ENCODE assay signal across 9 mouse cellular contexts in genomic region chr10:21883587-21883986, GRCm38 (mm10). TPM values are rescaled to one million over a fixed set of nuclear protein-coding genes. Genes with fewer than 3 reads are reported as not detected.
DNase-seq lines count a peak whose midpoint lies in the region; ATAC-seq and TF ChIP-seq lines count a peak whose summit lies in the region.
"Had no signal": no experiment of that assay in that cellular context is flagged by ENCODE, and none has a peak within 500 bp of the region (broad histone marks: within the 10 kb centered on the region; RNA-seq: fewer than 3 reads in every experiment).

No protein-coding gene starts in this region.

- no peak overlapping the region for H3K4me3 ChIP-seq in kidney, adult 2 months (ENCODE audit: insufficient read depth, low read depth, low read length)
- H3K4me3 ChIP-seq in forebrain, postnatal 0 days (ENCODE audit: low read depth, low read length) = peak overlapping the region; percentile 67

- peak overlapping the region; percentile 60 for H3K4me2 ChIP-seq in forebrain, postnatal 0 days (ENCODE audit: low read depth)

- WGBS in kidney, adult 2 months = 23% methylated on average over 12 of the region's 12 CpGs
- 8% methylated on average over 12 of the region's 12 CpGs for WGBS in forebrain, postnatal 0 days

- DNase-seq in kidney, adult 2 months = peak; percentile 13
- DNase-seq in kidney, adult 9 months = no peak
- peak; percentile 62 for DNase-seq in cerebellum, adult 8-10 months
- peak; percentile 27 for DNase-seq in forebrain, postnatal 0 days
- DNase-seq in left cerebral cortex, postnatal 36 days (ENCODE audit: low spot score in 2 of 2) = peak; percentile 36 to 43
- peak; percentile 70 for DNase-seq in retina, postnatal 1 day
- no peak for DNase-seq in liver
- no peak for DNase-seq in ovary, postnatal 14 days (ENCODE audit: low spot score)

- H3K27me3 ChIP-seq in kidney, adult 2 months (replicated peaks; ENCODE audit: control insufficient read depth, insufficient read depth, low read length) = no peaks in the 10 kb centered on the region
- H3K27me3 ChIP-seq in forebrain, postnatal 0 days (ENCODE audit: insufficient read depth, low read length) = no peaks in the 10 kb centered on the region

- no peaks in the 10 kb centered on the region for H3K9me3 ChIP-seq in forebrain, postnatal 0 days (ENCODE audit: low read length)
- H3K9me3 ChIP-seq: G1E had no signal

- peak overlapping the region; percentile 80 for H3K9ac ChIP-seq in forebrain, postnatal 0 days

- no peak overlapping the region for H3K27ac ChIP-seq in kidney, adult 2 months (ENCODE audit: insufficient read depth, low read depth, low read length)
- H3K27ac ChIP-seq in forebrain, postnatal 0 days (ENCODE audit: low read depth, low read length) = peak overlapping the region; percentile 92; the same call in 1 of the 2 replicates

- TF ChIP-seq POLR2A in kidney, adult 2 months (IDR thresholded peaks at IDR 0.05; ENCODE audit: low read depth, low read length) = no peak

- no peak for TF ChIP-seq CTCF in kidney, adult 2 months (conservative IDR thresholded peaks at IDR 0.05; ENCODE audit: insufficient read depth, insufficient read length, low read depth, low read length)
- TF ChIP-seq CTCF in forebrain, postnatal 0 days (IDR thresholded peaks at IDR 0.05; ENCODE audit: low read depth) = no peak

- intact Hi-C loops in left cerebral cortex, postnatal 36 days (cut with DNase I) = loop anchor here (2.0 to 10.0 kb wide), 2 partner anchors 109 to 419 kb away; no protein-coding TSS in a partner anchor

- H3K4me1 ChIP-seq in kidney, adult 2 months (ENCODE audit: control insufficient read depth, insufficient read depth, low read length) = no peaks in the 10 kb centered on the region
- H3K4me1 ChIP-seq in forebrain, postnatal 0 days (ENCODE audit: insufficient read depth) = peaks cover 8% of the 10 kb centered on the region

- 0 out of 2 replicates have a peak, but pooled peaks have one; percentile 8 for ATAC-seq in forebrain, postnatal 0 days

- H3K36me3 ChIP-seq in kidney, adult 2 months (ENCODE audit: control insufficient read depth, insufficient read depth, low read length) = no peaks in the 10 kb centered on the region
- no peaks in the 10 kb centered on the region for H3K36me3 ChIP-seq in forebrain, postnatal 0 days (ENCODE audit: insufficient read depth)
- H3K36me3 ChIP-seq: G1E had no signal

RNA-seq across cellular contexts. Expression of gene Sgk1, which starts 1.6 kb away (rescaled TPM):
- 73.3 and 76.5 TPM in 2 replicates for polyA plus RNA-seq in kidney, adult 2 months (2012; rRNA removed)
- 88.0 and 97.5 TPM in 2 replicates for total RNA-seq in forebrain, postnatal 0 days (2014; rRNA removed)
- polyA plus RNA-seq in forebrain, postnatal 0 days (2015; fragmentation: Nextera tagmentation; extraction: Ambion mirVana) = 62.8 and 68.6 TPM in 2 replicates
- total RNA-seq in left cerebral cortex, postnatal 36 days (2021) = 100 to 1,000 TPM in 1 of 2 experiments, 10 to 100 TPM in 1; 71.3 to 111 TPM

Comparison
In these comparisons a context has a peak if more than half of its experiments do, and no peak if none do; other contexts are left out.
1. DNase-seq: peak in kidney, adult 2 months (single experiment), cerebellum, adult 8-10 months (single experiment), forebrain, postnatal 0 days (single experiment), left cerebral cortex, postnatal 36 days (2 of 2) and retina, postnatal 1 day (single experiment); none in kidney, adult 9 months (single experiment), liver (single experiment) and ovary, postnatal 14 days (single experiment).